In the genomic region with DNA sequence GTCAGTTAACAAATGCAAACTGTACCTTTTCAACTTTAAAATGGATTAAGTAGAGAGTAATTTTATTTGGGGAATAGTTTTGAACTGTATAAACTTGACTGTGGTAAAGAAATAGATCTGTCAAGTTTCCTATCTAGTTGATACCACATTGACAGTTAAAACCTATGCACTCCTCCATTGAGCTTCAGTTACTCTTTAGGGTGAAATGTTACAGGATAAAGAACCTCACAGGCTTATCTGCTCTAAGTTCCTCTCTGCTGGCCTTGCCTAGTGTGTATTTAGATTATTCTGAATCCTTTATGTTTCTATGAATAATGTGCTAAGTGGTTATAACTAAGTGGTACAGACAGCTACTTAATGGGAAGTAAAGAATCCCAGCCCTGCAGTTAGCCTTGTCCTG, we compare ENCODE assay signal across 25 mouse cellular contexts. TPM values are rescaled to one million over a fixed set of nuclear protein-coding genes. Genes with fewer than 3 reads are reported as not detected.
"Had no signal": no experiment of that assay in that cellular context is flagged by ENCODE, and none has a peak within 500 bp of the region (broad histone marks: within the 10 kb centered on the region; RNA-seq: fewer than 3 reads in every experiment).

No protein-coding gene starts in this region.

- H3K27ac ChIP-seq: gastrocnemius, adult 2 months; heart, embryonic 10.5 days; hindbrain, embryonic 10.5 days; hindbrain, embryonic 12.5 days; hindbrain, embryonic 14.5 days; intestine, embryonic 15.5 days; layer of hippocampus, adult 2 months; left cerebral cortex, adult 2 months; limb, embryonic 10.5 days; limb, embryonic 12.5 days; liver, embryonic 14.5 days had no signal

- H3K36me3 ChIP-seq: hindbrain, embryonic 12.5 days had no signal

- DNase-seq: gastrocnemius, adult 2 months; gastrocnemius, postnatal 10 days; gastrocnemius, postnatal 25 days; heart, adult 18-20 months; heart, postnatal 10 days; heart, postnatal 4 days; kidney, adult 18-20 months; kidney, adult 8-10 months; kidney, postnatal 10 days; kidney, postnatal 25 days; kidney, postnatal 4 days had no signal

- ATAC-seq: hindbrain, embryonic 16.5 days; inflammation-experienced regulatory T-cells, adult 6 months; intestine, embryonic 15.5 days; intestine, postnatal 0 days had no signal

- H3K9ac ChIP-seq: heart, embryonic 12.5 days; hindbrain, embryonic 12.5 days; hindbrain, embryonic 14.5 days; intestine, embryonic 15.5 days; limb, embryonic 12.5 days; liver, embryonic 14.5 days had no signal

- H3K27me3 ChIP-seq: heart, embryonic 12.5 days; hindbrain, embryonic 12.5 days; intestine, embryonic 15.5 days; limb, embryonic 12.5 days had no signal

- H3K9me3 ChIP-seq: heart, embryonic 10.5 days; heart, embryonic 12.5 days; hindbrain, embryonic 10.5 days; hindbrain, embryonic 12.5 days; intestine, embryonic 15.5 days; limb, embryonic 10.5 days; limb, embryonic 12.5 days had no signal

- H3K4me3 ChIP-seq: gastrocnemius, adult 2 months; heart, embryonic 10.5 days; heart, embryonic 12.5 days; hindbrain, embryonic 10.5 days; hindbrain, embryonic 12.5 days; intestine, embryonic 15.5 days; layer of hippocampus, adult 2 months; left cerebral cortex, adult 2 months; limb, embryonic 10.5 days; limb, embryonic 12.5 days had no signal

- H3K4me2 ChIP-seq: heart, embryonic 12.5 days; hindbrain, embryonic 12.5 days; hindbrain, embryonic 14.5 days; intestine, embryonic 15.5 days; limb, embryonic 12.5 days had no signal

RNA-seq across cellular contexts. Expression of gene Tnfsf13b, which starts 26.1 kb away (rescaled TPM):
- polyA plus RNA-seq: limb, embryonic 10.5 days had no signal
